ENCODE assay signal across 9 mouse cellular contexts in genomic region chr3:107605304-107605703, GRCm38 (mm10). TPM values are rescaled to one million over a fixed set of nuclear protein-coding genes. Genes with fewer than 3 reads are reported as not detected.
DNase-seq lines count a peak whose midpoint lies in the region; ATAC-seq and TF ChIP-seq lines count a peak whose summit lies in the region.
"Had no signal": no experiment of that assay in that cellular context is flagged by ENCODE, and none has a peak within 500 bp of the region (broad histone marks: within the 10 kb centered on the region; RNA-seq: fewer than 3 reads in every experiment).

No protein-coding gene starts in this region.

- no peak overlapping the region for H3K4me3 ChIP-seq in midbrain, embryonic 10.5 days
- H3K4me3 ChIP-seq in midbrain, embryonic 16.5 days (ENCODE audit: low read depth, low read length), result no peak overlapping the region
- H3K4me3 ChIP-seq in liver, embryonic 13.5 days (replicated peaks), result no peak overlapping the region

- 9% methylated on average over 4 of the region's 4 CpGs for WGBS in midbrain, embryonic 10.5 days
- 6% methylated on average over 4 of the region's 4 CpGs for WGBS in midbrain, embryonic 16.5 days
- WGBS in liver, embryonic 13.5 days (ENCODE audit: insufficient replicate concordance), result 5% methylated on average over 4 of the region's 4 CpGs

- H3K4me2 ChIP-seq in midbrain, embryonic 16.5 days (ENCODE audit: low read length), result no peak overlapping the region
- no peak overlapping the region for H3K4me2 ChIP-seq in liver, embryonic 13.5 days

- H3K27ac ChIP-seq in midbrain, embryonic 10.5 days (replicated peaks), result no peak overlapping the region
- no peak overlapping the region for H3K27ac ChIP-seq in midbrain, embryonic 16.5 days (ENCODE audit: low read length)
- no peak overlapping the region for H3K27ac ChIP-seq in liver, embryonic 13.5 days

- TF ChIP-seq CTCF in Patski (IDR thresholded peaks at IDR 0.05), result no peak

- H3K27me3 ChIP-seq in midbrain, embryonic 10.5 days (ENCODE audit: low read depth, poor library complexity, severe bottlenecking), result peaks cover 34% of the 10 kb centered on the region
- peaks cover 14% of the 10 kb centered on the region for H3K27me3 ChIP-seq in midbrain, embryonic 16.5 days (ENCODE audit: control insufficient read depth, insufficient read depth, low read depth, low read length)
- H3K27me3 ChIP-seq in Patski, result no peaks in the 10 kb centered on the region
- peaks cover 34% of the 10 kb centered on the region for H3K27me3 ChIP-seq in liver, embryonic 13.5 days

- H3K36me3 ChIP-seq in midbrain, embryonic 10.5 days, result no peaks in the 10 kb centered on the region; the same call in 1 of the 2 replicates
- no peaks in the 10 kb centered on the region for H3K36me3 ChIP-seq in midbrain, embryonic 16.5 days (ENCODE audit: control insufficient read depth, insufficient read depth, low read length)
- H3K36me3 ChIP-seq in liver, embryonic 13.5 days, result no peaks in the 10 kb centered on the region

- no peak overlapping the region for H3K9ac ChIP-seq in midbrain, embryonic 16.5 days (ENCODE audit: low read depth, low read length)
- no peak overlapping the region for H3K9ac ChIP-seq in liver, embryonic 13.5 days

- no peak for ATAC-seq in midbrain, embryonic 16.5 days
- ATAC-seq in Patski, result peak; percentile 54
- ATAC-seq in liver, embryonic 13.5 days (ENCODE audit: low read depth), result no peak

- peaks cover 7% of the 10 kb centered on the region; the same call in 1 of the 2 replicates for H3K4me1 ChIP-seq in midbrain, embryonic 10.5 days
- H3K4me1 ChIP-seq in midbrain, embryonic 16.5 days (ENCODE audit: control insufficient read depth, insufficient read depth, low read length), result no peaks in the 10 kb centered on the region
- peaks cover 15% of the 10 kb centered on the region for H3K4me1 ChIP-seq in liver, embryonic 13.5 days (replicated peaks)

- POLR2A ChIA-PET in Patski (lab: Charles Lee), result no interaction called here

- peak; percentile 64 for DNase-seq in midbrain, embryonic 10.5 days (ENCODE audit: low spot score)
- DNase-seq in Patski (ENCODE audit: low read depth, low spot score), result no peak
- peak; percentile 53 for DNase-seq in cerebellum, adult 9-10 months
- DNase-seq in gastrocnemius, postnatal 25 days, result peak; percentile 26
- peak; percentile 32 for DNase-seq in liver, embryonic 13.5 days
- DNase-seq in retina, adult 2 months (ENCODE audit: low read depth, low spot score), result peak; percentile 34
- no peak for DNase-seq in frontal cortex, postnatal 14 days (ENCODE audit: low spot score in 2 of 2)

- in situ Hi-C loops in Patski (cut with MboI; ENCODE audit: low pct_unique_long_range_greater_than_20kb), result no loop called here

- CTCF ChIA-PET in Patski (lab: Charles Lee), result interaction anchor here (0.9 to 2.9 kb wide), 11 partner anchors 12 to 147 kb away, joined by 3 to 11 read pairs (median 4); no protein-coding TSS in a partner anchor

- H3K9me3 ChIP-seq in midbrain, embryonic 10.5 days (replicated peaks), result no peaks in the 10 kb centered on the region
- no peaks in the 10 kb centered on the region for H3K9me3 ChIP-seq in midbrain, embryonic 16.5 days (replicated peaks; ENCODE audit: control insufficient read depth, low read length, poor library complexity, severe bottlenecking)
- no peaks in the 10 kb centered on the region for H3K9me3 ChIP-seq in liver, embryonic 13.5 days (replicated peaks)

RNA-seq across cellular contexts. Expression of gene Alx3, which starts 10.5 kb away (rescaled TPM):
- 4.9 and 6.7 TPM in 2 replicates for polyA plus RNA-seq in midbrain, embryonic 10.5 days (2016; fragmentation: Nextera tagmentation; extraction: Ambion mirVana)
- polyA plus RNA-seq in midbrain, embryonic 16.5 days (2015; fragmentation: Nextera tagmentation; extraction: Ambion mirVana), result 1.0 and 1.5 TPM in 2 replicates
- 0.10 TPM for polyA plus RNA-seq in Patski (2021)
- total RNA-seq in gastrocnemius, postnatal 25 days (2021), result not detected
- 0.25 and 0.45 TPM in 2 replicates for polyA plus RNA-seq in liver, embryonic 13.5 days (2015; fragmentation: Nextera tagmentation; extraction: Ambion mirVana)
- polyA plus RNA-seq: heart, embryonic 14.5 days had no signal

RNA-seq across cellular contexts. Expression of gene Gm10961, which starts 25.8 kb away (rescaled TPM):
- polyA plus RNA-seq in midbrain, embryonic 10.5 days (2016; fragmentation: Nextera tagmentation; extraction: Ambion mirVana), result not detected in 2 replicates
- not detected in 2 replicates for polyA plus RNA-seq in midbrain, embryonic 16.5 days (2015; fragmentation: Nextera tagmentation; extraction: Ambion mirVana)
- polyA plus RNA-seq in Patski (2021), result not detected
- not detected for total RNA-seq in gastrocnemius, postnatal 25 days (2021)
- polyA plus RNA-seq in liver, embryonic 13.5 days (2015; fragmentation: Nextera tagmentation; extraction: Ambion mirVana), result not detected in 2 replicates
- polyA plus RNA-seq: heart, embryonic 14.5 days had no signal

RNA-seq across cellular contexts. Expression of gene Strip1, which starts 26.2 kb away (rescaled TPM):
- 70.0 and 83.8 TPM in 2 replicates for polyA plus RNA-seq in midbrain, embryonic 10.5 days (2016; fragmentation: Nextera tagmentation; extraction: Ambion mirVana)
- 154 and 160 TPM in 2 replicates for polyA plus RNA-seq in midbrain, embryonic 16.5 days (2015; fragmentation: Nextera tagmentation; extraction: Ambion mirVana)
- 84.5 TPM for polyA plus RNA-seq in Patski (2021)
- total RNA-seq in gastrocnemius, postnatal 25 days (2021), result 10 to 100 TPM; 15.4 to 16.3 TPM
- 10.4 and 10.6 TPM in 2 replicates for polyA plus RNA-seq in liver, embryonic 13.5 days (2015; fragmentation: Nextera tagmentation; extraction: Ambion mirVana)

RNA-seq across cellular contexts. Expression of gene Ubl4b, which starts 50.4 kb away (rescaled TPM):
- polyA plus RNA-seq in midbrain, embryonic 10.5 days (2016; fragmentation: Nextera tagmentation; extraction: Ambion mirVana), result 0.12 TPM in 1 of 2 replicates, not detected in the other
- polyA plus RNA-seq in midbrain, embryonic 16.5 days (2015; fragmentation: Nextera tagmentation; extraction: Ambion mirVana), result not detected in 2 replicates
- not detected for polyA plus RNA-seq in Patski (2021)
- not detected for total RNA-seq in gastrocnemius, postnatal 25 days (2021)
- not detected in 2 replicates for polyA plus RNA-seq in liver, embryonic 13.5 days (2015; fragmentation: Nextera tagmentation; extraction: Ambion mirVana)
- polyA plus RNA-seq: heart, embryonic 14.5 days had no signal

Comparison
In these comparisons a context has a peak if more than half of its experiments do, and no peak if none do; other contexts are left out.
1. DNase-seq: peak in midbrain, embryonic 10.5 days (single experiment), cerebellum, adult 9-10 months (single experiment), gastrocnemius, postnatal 25 days (single experiment), liver, embryonic 13.5 days (single experiment) and retina, adult 2 months (single experiment); none in Patski (single experiment) and frontal cortex, postnatal 14 days (0 of 2).